Mouse (Mus musculus) ES-Bruce4 (cell line): Measurements from ENCODE around the gene Naga.

ENCODE experiments used
- CTCF ChIP-seq: IDR thresholded peaks from one replicate; pipeline ENCODE4 v1.8.1; 2011; ENCODE audit warnings: low read depth, low read length
- POLR2A ChIP-seq: IDR thresholded peaks from one replicate; pipeline ENCODE4 v1.8.1; 2011; ENCODE audit warnings: low read length; ENCODE audit not compliant: insufficient read depth

GRCm38 (mm10) chr15:82380714-82381062 is 42.0 kb upstream of the Naga start:
- TF ChIP-seq POLR2A, result no peak
- TF ChIP-seq CTCF, result no peak
